Mouse (Mus musculus) c-Kit-positive CD71-positive TER-119-positive erythroid progenitor cells, embryonic 14.5 days (primary cell): ENCODE data around the gene Aldh1a3.

ENCODE experiments used
- DNase-seq: peaks from one replicate; pipeline ENCODE4 v3.0.0-alpha.2; 2013; ENCODE audit warnings: low spot score

The Aldh1a3 gene

GRCm38 (mm10) chr7:66369934-66370445 lies 57.3 kb downstream of the Aldh1a3 start:
- no peak for DNase-seq

GRCm38 (mm10) chr7:66369071-66369933 lies 58.0 kb downstream of the Aldh1a3 start:
- no peak for DNase-seq

- no peak for DNase-seq
Observed at GRCm38 (mm10) chr7:66365904-66366303, 61.4 kb downstream of the Aldh1a3 start, which contains the start of gene Gm10974. Gm10974 (plus strand) TSS chr7:66365905.

GRCm38 (mm10) chr7:66365411-66365810 lies 61.9 kb downstream of the Aldh1a3 start:
- no peak for DNase-seq

DNA sequence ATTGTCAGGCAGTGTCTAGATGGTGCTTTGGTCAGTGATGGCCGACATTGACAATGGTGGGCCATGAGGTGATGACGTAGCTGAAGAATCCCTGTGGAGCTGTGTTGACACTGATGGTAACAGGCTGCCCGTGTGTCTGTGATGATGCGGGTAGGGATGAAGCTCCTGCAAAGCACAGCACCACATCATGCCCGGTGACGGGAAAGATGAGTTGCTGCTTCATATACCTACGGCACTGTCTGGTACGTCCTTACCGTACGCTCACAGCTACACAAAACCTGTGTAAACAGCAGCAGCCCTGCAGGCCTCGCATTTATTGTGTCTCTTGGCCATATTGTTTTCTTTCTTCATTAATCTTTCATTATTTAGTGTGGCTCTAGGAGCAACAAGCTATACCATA lies 62.8 kb downstream of the Aldh1a3 start:
- DNase-seq: no peak

- DNase-seq: peak; percentile 29
Observed at GRCm38 (mm10) chr7:66359044-66359443, 68.3 kb downstream of the Aldh1a3 start.

GRCm38 (mm10) chr7:66358461-66358860 lies 68.9 kb downstream of the Aldh1a3 start:
- no peak for DNase-seq

- no peak for DNase-seq
Observed at GRCm38 (mm10) chr7:66355791-66356522, 71.4 kb downstream of the Aldh1a3 start.

GRCm38 (mm10) chr7:66354911-66355310 lies 72.4 kb downstream of the Aldh1a3 start:
- no peak for DNase-seq

- DNase-seq: no peak
Observed at GRCm38 (mm10) chr7:66351074-66351473, 76.2 kb downstream of the Aldh1a3 start.

- no peak for DNase-seq
Observed at GRCm38 (mm10) chr7:66349670-66350069, 77.6 kb downstream of the Aldh1a3 start.

DNA sequence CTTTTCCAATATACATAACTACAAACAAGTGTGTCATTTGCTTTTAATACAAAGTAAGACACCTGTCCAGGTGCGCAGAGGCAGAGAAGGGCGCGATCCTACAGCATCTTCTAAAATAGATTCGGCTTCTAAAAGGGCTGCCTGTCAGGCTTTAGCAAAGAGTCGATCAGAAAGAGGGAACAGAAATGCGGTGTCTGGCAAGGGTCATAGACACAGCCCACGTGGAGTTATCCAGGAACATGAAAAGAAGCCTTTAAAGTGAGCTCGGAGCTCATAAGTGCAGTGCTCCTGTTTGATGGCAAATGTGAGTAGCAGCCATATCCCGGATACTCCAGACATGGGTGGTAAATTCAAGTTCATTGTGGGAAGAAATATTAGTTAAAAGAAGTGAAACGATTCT lies 78.7 kb downstream of the Aldh1a3 start:
- DNase-seq: no peak

- no peak for DNase-seq
Observed at GRCm38 (mm10) chr7:66346959-66347663, 80.2 kb downstream of the Aldh1a3 start.

DNA sequence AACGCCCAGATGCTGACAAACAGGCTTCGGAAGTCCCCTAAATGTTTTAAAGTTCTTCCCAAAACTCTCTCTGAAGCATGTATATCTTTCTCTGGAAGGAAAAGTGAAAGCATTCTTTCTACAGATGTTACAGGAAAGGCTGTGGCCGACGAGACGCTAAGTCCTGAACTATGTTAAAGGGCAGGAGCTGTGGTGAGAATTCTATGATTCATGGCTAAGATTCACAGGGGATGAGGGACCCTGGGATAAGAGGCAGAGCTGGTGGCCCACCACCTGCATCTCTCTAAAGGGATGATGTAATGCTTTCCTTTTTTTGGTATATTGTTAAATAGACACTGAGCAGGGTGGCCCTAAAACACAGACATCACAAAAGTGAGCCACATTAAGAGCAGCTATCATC lies 84.0 kb downstream of the Aldh1a3 start:
- DNase-seq: no peak

DNA sequence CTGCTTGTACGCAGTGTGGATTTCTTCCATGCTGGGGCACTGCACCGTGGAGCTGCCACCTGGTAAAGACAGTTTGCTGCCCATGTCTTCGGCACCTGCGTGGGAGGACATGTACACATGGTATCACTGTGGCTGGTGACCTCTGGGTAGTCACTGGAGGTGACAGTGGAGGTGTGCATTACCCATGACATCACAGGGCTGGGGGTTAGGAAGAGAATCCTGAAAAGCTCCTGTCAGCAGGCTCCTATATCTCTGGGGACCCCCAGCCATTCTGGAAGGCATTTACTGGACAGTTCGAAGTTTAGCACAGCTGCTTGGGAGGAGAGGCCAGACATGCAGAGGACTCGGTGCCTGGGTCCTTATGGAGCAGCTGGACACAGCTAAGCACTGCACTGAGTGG lies 84.5 kb downstream of the Aldh1a3 start:
- no peak for DNase-seq

DNA sequence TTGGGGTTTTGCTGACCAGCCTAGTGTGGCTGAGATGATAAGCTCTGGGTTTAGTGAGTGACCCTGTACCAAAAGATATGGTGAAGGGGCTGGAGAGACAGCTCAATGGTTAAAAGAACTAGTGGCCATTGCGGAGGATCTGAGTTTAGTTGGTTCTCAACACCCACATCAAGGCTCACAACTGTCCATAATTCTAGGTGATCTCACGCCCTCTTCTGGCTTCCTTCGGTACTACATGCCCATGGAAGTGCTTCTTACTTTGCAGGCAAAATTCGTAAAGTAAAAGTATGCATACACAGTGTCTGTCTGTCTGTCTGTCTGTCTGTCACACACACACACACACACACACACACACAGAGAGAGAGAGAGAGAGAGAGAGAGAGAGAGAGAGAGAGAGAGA lies 85.0 kb downstream of the Aldh1a3 start:
- DNase-seq: peak; percentile 51
